Mouse (Mus musculus) adrenal gland, postnatal 10 days (tissue): ENCODE results near the gene P4ha2. TPM values are rescaled to one million over a fixed set of nuclear protein-coding genes. Genes with fewer than 3 reads are reported as not detected.

ENCODE experiments used
- DNase-seq: peaks from one replicate; pipeline ENCODE4 v3.0.0; 2021; ENCODE audit warnings: mixed read lengths
- total RNA-seq, 2 experiments: library from RNA; stranded (reverse); gene quantifications; 2 replicates each; pipeline ENCODE4 v1.2.3; 2021

Gene P4ha2
- total RNA-seq, 2 experiments from 2014 or later, result 18.6 to 20.1 TPM

DNA sequence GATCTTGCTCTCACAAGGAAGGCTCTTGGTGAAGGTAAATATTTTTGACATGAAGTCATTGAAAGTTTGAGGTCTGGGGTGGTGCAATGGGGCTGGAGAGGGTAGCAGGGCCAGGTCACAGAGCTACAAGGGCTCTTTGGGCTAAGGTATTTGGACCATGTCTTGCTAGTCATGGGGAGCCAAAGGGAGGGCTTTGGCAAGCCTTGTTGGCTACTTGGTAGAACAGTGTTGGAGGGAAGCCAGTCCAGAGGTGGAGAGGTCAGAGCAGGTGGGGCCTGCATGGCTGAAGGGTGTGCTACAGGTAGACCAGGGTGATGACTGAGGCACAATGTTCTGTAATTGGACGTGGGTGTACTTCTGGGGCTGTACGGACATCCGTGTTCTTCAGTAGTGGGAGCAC is 6.8 kb downstream of the P4ha2 start:
- DNase-seq, result peak; percentile 29

DNA sequence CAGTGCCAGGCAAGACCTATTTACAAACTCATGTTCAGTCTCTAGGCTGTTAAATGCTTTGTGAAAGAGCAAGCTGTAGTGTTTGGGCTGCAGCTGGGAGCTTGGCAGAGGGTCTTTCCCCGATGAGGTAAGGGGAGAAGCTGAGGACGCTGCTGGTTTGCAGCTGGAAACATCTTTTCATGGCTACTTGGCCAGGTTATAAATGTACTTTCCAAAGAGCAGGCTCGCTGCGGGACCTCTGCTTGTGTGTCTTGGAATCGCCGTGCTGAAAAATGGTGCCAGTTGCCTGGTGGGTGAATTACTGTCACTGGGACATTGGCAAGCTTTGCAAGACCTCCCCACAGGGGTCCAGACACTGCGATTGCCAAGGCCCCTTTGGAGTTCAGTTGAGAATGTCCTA is 7.3 kb downstream of the P4ha2 start:
- DNase-seq, result no peak

DNA sequence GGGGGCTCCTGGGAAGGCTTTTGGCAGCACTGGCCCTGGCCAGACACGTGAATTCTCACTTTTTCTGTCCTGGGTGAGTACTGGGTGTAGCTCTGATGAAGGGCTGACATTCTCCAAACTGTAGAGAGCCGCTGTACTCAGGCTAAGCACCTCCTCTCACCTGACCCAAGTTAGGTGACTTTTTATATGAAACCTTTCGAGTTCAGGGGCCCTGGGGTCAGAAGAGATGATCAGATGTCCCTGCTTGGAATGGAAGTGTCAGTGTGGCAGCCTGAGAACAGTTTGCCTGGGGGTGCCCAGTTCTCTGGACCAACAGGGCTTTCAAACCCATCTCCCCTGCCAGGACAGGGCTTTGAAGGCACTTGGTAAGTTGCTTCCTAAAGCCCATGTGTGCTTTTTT is 8.2 kb downstream of the P4ha2 start:
- no peak for DNase-seq

DNA sequence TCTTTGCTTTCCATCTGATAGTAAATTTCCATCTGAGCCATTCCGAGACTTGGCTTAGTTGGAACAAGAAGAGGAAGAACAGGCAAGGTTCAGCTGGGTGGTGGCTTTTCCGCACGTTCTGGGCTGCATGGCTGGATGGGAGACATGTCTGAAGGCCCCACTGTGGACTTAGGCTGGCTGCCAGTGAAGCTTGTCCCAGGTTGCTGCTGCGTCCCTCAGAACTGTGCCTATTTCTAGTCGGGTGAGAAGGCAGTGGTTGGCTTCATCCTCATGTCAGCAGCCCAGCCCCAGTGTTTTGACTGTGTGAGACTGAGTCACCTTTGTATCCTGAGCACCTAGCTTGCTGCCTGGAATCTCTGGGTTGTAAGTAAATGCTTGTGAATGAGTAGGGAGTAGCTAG is 9.0 kb downstream of the P4ha2 start:
- no peak for DNase-seq

DNA sequence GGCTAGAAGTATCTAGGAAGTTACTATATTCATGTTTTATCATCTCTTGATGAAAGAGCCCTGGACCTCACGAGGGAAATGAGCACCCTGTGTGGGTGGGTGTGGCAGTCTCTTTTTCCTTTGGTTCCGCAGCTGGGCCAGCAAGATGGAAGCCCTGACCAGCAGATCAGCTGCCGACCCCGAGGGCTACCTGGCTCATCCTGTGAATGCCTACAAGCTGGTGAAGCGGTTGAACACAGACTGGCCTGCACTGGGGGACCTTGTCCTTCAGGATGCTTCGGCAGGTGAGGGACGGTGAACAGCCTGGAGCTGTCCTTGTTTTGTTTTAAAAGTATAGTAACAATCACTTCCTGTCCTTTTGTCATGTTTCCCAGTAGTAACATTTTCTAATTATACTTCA is 11.4 kb downstream of the P4ha2 start:
- no peak for DNase-seq

DNA sequence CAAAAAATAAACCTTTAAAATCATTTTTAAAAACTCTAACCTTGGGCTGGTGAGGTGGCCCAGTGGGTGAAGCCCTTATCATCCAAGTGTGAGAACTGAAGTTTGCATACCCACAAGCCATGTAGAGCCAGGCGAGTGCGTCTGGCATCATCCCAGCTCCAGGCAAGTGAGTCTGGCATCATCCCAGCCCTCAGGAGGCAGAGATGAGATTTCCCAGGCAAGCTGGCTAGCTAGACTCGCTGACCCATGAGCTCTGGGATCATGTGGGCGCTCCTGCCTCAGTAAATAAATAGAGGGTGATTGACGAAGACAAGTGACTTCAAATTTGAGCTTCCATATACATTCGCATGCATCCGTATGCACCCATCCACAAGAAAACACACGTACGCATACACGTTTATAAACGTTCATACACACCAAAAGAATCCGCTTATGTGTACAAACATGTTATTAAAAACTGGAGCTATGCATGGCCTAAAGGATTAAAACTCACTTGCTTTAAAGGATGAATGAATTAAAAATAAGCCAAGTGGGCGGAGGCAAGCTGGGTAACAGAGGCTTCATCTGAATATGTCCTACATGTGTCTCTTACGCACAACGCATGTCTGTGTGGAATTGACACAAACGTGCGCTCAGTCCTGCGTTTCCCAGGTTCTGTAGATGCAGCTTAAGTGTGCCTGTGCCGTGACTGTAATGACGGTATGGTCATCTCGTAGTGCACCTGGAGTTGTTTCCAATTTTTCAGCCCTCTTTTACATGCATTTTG is 12.3 kb downstream of the P4ha2 start:
- peak; percentile 71 for DNase-seq

DNA sequence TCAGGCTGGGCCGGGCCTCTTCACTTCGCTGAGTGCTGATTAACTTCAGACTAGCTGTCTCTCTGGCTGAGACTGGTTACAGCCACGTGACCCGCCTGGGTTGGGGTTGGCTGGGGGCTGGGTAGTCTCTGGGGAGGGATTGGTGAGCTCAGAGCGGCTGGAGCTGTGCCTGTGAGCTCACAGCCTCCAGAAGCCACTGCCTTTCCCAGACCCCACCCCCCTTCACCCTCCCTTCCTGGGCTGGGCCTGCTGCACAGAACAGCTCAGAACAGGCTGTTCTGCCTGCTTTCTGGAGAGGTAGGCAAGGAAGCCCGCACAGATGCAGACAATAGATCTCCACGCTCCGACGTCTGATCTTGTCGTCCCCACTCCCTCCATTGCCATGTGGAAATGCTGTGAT is 13.0 kb downstream of the P4ha2 start:
- DNase-seq, result peak; percentile 96

DNA sequence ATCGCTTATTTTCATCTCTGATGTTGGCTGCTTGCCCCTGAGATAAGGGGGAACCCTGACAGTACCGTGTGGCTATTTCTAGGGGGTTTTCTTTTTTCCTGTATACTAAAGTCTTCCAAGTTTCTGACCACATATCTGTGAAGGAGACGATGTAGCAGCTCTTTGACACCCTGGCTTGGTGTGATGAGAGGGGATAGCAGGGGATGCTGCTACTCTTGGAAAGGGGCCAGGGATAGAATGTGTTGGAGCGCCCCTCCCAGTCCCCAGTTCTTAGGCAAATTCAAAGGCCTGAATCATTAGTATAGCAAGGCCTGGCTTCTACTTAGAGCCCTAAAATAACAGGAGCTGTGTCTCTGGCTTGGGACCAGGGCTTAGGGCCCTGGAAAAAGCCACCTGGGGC is 13.5 kb downstream of the P4ha2 start:
- peak; percentile 20 for DNase-seq

DNA sequence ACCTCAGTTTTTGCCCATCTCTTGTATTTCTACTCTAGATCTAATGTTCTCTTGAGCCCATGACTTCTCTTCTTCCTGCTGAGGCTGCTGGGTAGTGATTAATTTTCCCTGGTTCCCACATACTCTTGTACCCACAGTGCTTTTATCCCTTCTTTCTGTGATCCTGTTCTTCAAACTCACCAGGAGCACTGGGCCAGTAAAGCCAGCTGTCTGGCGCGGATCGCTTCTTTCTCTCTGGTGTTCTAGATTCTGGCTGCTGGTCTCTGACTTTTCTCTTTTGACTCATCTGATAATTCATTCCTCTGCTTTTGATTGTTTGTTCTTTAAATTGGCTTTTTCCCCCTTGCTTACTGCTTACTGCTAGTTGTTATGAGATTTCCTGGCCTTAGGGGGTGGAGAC is 14.9 kb downstream of the P4ha2 start:
- no peak for DNase-seq

DNA sequence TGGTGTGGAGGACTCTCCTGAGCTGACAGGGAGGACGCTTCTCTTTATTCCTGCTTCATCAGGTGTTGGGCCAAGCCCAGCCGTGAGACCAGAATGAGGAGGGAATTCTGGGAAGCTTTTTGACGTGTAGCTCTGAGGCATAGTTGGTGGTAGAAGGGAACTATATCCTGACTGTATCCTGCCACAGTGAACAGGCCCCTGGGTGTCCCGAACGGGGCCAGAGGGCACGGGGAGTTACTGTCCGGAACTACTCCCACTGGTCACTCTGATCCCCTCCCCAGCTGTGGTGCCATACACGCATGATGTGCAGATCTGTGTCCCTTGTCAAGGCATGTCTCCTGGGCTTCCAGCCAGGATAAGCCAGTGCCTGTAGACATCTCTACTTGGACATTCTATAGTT is 15.4 kb downstream of the P4ha2 start:
- no peak for DNase-seq

DNA sequence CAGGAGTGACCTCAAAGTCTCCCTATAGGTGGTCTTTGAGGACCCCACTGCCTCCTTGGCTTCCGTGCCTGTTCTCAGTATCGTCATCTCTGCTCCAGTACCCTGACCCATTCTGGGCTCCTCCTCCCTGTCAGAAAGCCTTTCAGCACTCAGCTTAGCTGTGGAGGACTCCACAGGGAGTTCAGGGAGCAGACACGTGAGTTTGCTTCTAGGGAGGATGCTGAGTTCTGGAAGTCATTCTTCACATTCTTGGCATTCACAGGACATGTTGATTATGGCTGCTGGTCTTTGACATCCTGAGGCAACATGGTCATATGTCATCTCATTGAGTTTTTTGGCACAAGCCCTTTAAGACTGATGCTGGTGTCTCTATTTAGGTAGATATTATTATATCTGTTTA is 16.0 kb downstream of the P4ha2 start:
- DNase-seq, result no peak

DNA sequence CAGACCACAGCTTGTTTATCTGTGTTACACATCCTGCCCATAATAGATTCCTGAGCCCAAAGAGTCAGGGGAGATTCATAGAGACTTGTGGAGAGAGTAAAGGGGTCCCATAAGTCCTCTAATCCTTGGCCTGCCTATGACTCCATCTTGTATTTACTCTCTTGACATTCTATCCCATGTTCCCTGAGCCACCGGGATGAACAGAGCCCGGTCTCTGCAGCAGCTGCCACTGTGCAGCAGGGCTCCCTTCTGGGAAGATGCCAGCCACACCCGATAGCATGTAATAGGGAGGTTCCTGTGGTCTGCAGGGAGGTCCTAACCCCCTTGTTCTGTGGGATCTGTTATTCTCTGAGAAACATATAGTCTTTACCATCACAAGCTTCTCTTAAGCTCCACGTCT is 16.5 kb downstream of the P4ha2 start:
- no peak for DNase-seq

DNA sequence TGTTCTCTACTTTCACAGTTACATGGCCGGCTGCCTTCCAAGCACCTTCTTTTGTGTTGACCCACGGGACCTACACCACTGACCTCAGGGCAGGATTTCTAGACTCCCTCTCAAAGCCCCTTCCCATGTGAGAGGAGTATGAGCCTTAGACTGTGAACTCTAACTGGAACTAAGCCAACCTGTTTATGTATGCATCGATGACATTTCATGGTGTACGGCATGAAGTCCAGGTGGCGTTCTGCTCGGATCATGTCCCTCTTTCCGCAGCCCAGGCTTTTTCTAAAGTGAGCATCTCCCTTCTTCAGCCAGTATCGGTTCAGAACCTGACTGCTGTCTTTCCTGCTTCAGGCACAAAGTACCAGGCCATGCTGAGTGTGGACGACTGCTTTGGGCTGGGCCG is 17.2 kb downstream of the P4ha2 start:
- no peak for DNase-seq

DNA sequence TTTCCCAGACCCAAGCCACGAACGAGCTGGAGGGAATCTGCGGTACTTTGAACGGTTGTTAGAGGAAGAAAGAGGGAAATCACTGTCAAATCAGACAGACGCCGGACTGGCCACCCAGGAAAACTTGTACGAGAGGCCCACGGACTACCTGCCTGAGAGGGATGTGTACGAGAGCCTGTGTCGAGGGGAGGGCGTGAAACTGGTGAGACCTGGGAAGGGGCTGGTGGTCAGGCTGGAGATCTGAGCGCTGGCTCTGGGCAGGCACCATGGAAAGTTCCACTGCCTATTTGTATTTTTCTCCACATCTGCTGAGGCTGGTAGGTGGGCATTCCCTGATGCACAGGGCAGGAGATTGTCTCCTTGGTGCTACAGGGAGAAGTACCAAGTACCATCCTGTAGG is 19.2 kb downstream of the P4ha2 start:
- no peak for DNase-seq

DNA sequence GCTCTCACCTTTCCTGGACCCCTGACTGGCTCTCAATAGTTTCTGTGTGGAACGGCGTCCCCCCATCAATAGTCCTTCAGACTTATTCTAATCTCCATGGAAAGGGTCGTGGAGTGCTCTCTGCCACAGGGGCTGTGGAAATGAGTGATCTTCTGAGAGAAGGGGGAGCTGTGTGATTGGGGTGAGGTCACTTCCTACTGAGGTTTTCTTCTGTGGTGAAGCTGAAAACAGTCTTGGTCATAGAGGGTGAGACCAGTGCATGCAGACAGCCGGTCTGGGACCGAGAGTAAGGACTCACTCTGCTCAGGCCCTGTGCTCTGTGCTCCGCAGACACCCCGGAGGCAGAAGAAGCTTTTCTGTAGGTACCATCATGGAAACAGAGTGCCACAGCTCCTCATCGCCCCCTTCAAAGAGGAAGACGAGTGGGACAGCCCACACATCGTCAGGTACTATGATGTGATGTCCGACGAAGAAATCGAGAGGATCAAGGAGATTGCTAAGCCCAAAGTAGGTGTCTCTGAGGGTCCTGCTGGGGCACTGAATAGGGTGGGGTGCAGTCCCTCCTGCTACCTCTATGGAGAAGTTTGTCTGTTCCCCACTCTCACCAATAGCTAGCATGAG is 20.0 kb downstream of the P4ha2 start:
- no peak for DNase-seq

DNA sequence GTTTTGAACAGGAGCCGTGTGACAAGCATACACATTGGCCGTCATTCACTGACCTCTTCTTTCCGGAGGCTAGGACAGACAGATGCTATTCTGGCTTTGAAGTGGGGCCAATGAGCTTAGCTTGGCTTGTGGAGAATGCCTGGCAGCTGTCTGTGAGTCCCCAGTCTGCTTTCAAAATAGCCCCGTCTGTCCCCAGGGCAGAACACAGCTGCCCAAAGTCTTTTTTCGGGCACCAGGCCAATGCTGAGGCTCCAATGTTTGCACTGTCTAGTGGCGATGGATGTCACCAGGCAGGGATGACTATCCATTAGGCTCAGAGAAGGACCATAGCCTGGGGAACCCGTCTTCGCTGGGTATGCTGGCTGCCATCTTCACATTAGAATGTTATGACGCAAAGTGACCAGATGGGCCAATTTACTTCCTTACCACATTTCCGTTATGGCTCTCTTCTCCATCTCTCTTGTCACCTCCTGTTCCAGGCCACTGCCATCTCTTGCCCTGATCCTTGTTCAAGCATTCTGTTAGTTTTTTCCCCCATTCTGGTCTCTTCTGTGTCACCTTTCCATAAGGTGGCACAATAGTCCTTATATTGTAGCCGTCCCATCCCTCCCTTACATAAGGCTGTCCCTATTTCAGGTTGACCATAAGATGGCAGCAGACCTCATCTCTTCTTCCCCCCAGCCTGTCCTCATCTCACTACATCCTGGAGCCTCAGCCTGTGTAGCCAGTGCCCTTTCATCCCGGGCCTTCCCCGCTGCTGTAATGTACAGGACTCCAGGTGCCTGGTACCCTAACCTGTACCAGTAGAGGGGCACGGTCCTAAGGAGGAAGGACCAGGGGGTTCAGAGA is 22.7 kb downstream of the P4ha2 start:
- DNase-seq, result peak; percentile 75

DNA sequence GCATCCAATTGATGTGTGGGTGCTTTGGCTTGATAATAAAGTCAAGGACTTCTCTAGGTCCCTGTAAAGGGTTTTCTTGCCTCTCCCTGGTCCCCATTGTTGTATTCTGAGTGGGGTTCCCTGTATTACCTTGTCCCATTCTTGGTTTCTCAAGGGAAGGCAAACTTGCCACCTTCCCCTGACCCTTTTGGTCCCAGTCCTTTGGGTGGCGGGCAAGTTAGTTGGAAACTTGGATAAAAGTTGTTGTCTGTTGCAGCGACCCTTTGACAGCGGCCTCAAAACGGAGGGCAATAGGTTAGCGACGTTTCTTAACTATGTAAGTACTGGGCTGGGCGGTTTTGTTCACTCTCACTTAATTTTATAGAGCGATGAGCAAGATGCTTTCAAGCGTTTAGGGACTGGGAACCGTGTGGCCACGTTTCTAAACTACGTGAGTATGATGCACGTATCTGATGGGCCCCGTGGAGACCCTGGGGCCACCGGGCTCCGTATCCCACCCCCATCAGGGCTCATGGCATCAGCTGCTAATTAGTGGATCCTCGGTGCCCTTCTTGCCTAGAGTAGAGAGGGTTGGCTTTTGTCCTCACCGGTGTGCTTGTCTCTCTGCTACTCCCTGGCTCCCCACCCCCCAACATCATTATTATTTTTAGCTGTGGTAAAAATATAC is 26.2 kb downstream of the P4ha2 start:
- no peak for DNase-seq

DNA sequence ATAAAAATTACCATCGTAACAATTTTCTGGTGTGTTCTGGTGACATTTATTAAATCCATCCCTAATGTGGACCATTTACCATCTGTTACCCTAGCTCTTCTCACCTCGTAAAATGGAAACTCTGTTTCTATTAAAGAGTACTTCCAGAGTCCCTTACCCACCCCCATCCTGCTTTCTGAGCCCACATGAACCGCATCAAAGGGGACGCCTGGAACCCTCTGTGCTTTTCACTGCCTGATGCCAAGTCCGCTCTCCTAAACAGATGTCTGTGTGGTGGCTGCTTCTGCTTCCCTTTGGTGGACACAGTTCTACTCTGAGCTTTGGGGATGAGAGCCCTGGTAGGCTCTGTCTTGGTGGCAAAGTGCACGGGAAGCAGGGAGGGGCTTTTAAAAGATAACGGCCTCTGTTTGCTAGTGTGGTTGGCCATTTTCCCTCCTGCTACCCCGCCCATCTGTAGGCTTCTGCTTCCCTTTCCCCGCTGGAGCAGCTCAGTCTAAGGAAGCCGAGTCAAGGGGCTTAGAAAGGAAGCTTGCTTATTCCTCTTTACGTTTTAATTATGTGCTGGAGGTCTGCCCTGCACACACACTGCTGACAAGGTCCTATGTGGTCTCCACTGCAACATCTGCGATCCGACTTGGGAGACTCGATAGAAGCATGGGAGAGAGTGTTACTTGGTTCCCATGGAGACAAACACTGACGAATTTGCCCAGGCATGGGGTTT is 26.9 kb downstream of the P4ha2 start:
- no peak for DNase-seq

DNA sequence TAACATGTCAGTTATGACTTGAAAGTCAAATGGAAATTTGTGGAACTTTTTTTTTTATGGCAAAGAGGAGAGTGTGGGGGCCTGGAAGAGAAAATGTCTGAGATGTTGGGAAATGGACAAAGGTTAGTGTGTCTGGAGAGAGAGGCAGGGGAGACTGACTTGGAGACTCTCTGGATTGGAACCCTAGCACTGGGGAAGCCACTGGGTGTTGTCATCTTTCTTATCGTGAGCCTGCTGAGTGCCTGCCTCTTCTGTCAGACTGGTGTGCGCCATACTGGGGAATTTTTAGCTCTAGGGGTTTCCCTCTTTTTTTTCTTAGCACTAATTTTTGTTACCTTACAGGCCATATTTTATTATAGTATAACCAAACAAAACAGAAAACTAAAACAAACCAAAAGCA is 27.5 kb downstream of the P4ha2 start:
- DNase-seq, result no peak

DNA sequence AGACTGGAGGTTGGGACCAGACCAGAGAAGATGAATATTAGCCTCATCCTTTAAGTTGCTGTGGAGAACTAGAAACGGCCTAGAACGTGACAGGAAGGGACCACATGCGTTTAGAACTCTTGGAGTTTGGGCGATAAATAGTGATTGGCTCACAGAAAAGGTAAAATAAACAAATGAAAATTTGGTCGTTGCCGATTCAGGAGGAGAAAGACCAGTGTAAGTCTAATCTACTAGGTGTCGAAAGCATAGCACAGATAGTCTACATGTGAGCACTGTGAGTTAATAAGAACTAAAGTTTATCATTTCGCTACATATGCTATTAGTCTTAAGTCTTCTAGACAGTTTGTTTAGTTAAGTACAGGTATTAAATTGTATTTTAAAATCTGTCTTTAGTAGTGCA is 30.1 kb downstream of the P4ha2 start:
- no peak for DNase-seq

DNA sequence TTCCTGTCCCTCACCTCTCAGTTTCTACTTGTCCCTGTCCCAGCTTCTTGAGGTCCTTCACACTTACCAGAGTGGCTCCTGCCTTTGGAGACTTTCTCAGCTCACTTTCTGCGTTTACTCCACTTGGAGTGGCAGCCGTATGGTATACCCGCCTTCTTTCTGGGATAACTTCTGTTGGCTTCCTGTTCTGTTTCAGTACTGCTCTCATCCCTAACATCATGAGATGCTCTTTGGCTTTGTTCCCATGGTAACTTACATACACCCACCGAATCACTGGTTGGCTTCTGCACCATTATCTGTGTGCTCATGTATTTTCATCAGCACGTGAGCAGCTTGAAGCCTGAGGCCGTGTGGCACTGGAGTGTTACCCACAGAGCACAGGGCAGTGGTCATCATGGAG is 30.8 kb downstream of the P4ha2 start:
- no peak for DNase-seq

DNA sequence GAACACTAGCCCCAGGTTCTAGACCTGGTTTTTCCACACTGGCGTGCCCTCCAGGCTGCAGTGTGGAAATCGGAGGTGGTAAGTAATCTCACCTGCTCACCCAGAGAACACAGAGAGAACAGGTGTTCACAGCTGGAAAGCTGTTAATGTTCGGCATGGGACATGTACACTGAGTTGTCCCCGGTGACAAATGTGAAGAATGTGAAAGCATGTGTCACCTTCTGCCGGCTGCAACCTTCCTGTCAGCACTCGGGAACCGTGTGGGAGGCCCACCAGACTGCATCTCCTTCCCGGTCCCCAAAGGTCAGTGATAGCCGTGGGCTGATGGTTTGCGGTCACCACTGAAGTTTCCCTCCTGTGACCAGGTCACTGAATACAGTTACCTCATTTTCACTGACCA is 32.4 kb downstream of the P4ha2 start:
- DNase-seq, result no peak
